Mouse (Mus musculus) CD4-positive, CD25-positive, alpha-beta regulatory T cell (primary cell): ENCODE results near the gene Sec24a. TPM values are rescaled to one million over a fixed set of nuclear protein-coding genes. Genes with fewer than 3 reads are reported as not detected.

Experiments
- polyA plus RNA-seq: library from polyadenylated mRNA; unstranded; fragments of 100-300 nt; shearing (Covaris generic); gene quantifications from one replicate; pipeline ENCODE4 v1.2.1, GENCODE M21; 2017

Gene Sec24a
- polyA plus RNA-seq, result 37.7 TPM

DNA sequence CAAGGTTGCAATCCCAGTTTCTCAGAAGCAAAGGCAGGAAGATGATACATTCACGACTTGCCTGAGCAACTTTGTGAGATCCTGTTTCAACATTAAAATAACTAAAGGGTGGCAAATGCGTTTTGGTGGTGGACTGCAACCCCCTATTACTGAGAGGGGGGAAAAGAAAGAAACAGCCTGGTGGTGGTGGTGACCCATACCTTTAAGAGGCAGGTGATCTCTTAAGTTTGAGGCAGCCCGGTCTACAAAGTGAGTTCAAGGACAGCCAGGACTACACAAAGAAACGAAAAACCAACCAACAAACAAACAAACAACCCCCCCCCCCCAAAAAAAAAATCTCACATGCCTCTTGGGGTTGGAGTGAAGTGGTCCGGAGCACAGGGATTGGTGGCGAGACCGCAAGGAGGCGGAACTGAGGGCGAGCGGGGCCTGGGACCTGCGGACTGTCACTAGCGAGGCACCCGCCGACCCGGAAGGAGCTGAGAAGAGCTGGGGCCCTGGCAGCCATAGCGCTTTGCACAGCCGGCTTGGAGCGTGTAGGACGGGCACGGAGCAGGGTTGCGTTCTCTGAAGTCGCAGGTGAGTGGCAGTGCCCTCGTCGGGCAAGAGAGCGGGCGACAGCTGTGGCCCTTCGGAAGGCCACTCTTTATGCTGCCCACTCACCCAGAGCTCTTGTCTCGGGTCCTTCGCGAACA lies at the start of gene Sec24a, which contains the start of gene Sar1b:
Sec24a (minus strand) TSS at position 422 of the 695 bp plus-strand sequence.
Sar1b (plus strand) TSS at position 475 of the 695 bp plus-strand sequence.

GRCm38 (mm10) chr11:51688330-51689328 lies 74.8 kb downstream of the Sec24a start, which contains the start of gene 0610009B22Rik:
0610009B22Rik (minus strand) TSS chr11:51688874.

DNA sequence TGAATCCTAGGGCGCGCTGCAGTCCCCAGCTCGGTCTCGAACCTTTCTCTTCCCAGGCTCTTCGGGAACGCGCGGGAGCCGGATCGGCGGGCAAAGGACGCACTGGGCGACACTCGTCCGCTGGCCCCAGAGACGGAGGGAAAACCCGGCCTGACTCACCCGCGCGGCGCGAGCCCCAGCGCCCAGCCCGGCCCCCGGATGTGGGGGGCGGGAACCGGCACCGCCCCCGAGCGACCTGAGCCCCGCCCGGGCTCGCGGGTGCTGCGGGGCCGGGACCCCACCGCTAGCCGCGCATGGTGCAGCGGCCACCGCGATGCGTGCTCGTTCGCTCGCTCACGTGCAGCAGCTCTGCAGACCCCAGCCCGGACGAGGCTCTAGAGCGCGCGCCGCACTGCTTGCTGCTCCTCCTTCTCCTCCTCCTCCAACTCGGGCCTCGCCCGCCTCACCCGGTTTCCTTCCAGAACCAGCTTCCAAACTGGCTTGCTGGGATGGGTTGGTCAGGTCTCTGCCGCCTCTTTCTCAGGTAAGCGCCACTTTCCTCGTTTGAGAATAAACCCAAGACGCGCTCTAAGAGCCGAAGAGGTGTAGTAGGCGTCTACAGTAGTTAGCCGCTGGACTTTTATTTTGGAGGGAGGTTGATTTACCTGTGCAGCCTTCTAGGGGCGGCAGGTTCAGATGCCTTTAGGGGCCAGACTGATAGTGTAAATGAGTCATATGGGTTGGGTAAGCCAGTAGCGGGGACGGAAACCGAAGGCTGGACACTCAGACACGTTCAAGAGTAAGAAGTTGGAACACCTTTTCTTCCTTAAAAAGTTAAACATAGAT lies 112.5 kb downstream of the Sec24a start, which contains the start of the genes N4bp3 and D930048N14Rik:
N4bp3 (minus strand) TSS at position 152 of the 825 bp plus-strand sequence.
D930048N14Rik (plus strand) TSS at position 264 of the 825 bp plus-strand sequence.

Other genes with a start within 250 kb of the Sec24a start
- gene Phykpl, start 178.9 kb downstream of the Sec24a start, polyA plus RNA-seq, result 25.4 TPM
- gene Hnrnpab, start 156.8 kb downstream of the Sec24a start, polyA plus RNA-seq, result 523 TPM
- 100 TPM for gene Nhp2, start 143.9 kb downstream of the Sec24a start, polyA plus RNA-seq
- 84.9 TPM for gene Rmnd5b, start 127.7 kb downstream of the Sec24a start, polyA plus RNA-seq
- gene N4bp3, start 112.8 kb downstream of the Sec24a start, polyA plus RNA-seq, result 5.6 TPM
- gene D930048N14Rik, start 112.7 kb downstream of the Sec24a start, polyA plus RNA-seq, result 1.7 TPM
- gene 0610009B22Rik, start 74.8 kb downstream of the Sec24a start, polyA plus RNA-seq, result 12.1 TPM
- gene Sar1b, start 53 bp upstream of the Sec24a start, polyA plus RNA-seq, result 113 TPM
- gene Jade2, start 94.0 kb upstream of the Sec24a start, polyA plus RNA-seq, result 7.1 TPM
- gene Cdkn2aipnl, start 204.0 kb upstream of the Sec24a start, polyA plus RNA-seq, result 152 TPM
- gene Ube2b, start 237.1 kb upstream of the Sec24a start, polyA plus RNA-seq, result 275 TPM
- gene Cdkl3, start 240.6 kb upstream of the Sec24a start, polyA plus RNA-seq, result 5.5 TPM